In the genomic region with DNA sequence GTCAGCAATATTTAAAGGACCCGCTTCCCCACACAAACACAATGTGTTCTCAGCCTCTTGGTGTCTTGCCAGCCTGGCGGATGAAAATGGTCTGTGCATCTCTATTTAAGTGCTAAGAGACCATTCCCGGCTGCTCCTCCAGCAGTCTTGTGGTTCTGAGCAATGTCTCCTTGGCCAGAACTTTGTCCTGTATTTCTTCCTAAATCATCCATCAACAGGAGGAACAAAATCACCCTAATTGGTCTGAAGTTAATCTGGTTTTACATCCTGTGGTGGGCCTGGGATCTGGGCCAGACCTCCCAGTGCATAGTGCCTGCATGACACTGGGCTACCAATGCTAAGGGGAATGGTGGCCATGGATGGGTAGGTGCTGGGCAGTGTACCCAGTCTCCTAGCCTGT, we compare ENCODE assay signal across 17 mouse cellular contexts.
DNase-seq lines count a peak whose midpoint lies in the region; ATAC-seq and TF ChIP-seq lines count a peak whose summit lies in the region.
"Had no signal": no experiment of that assay in that cellular context is flagged by ENCODE, and none has a peak within 500 bp of the region (broad histone marks: within the 10 kb centered on the region; RNA-seq: fewer than 3 reads in every experiment).

No protein-coding gene starts in this region.

- ATAC-seq in hindbrain, embryonic 14.5 days (ENCODE audit: low FRiP score): 0 out of 2 replicates have a peak, but pooled peaks have one; percentile 24
- no peak for ATAC-seq in hindbrain, embryonic 11.5 days (ENCODE audit: low FRiP score)
- peak; percentile 86 for ATAC-seq in lung, embryonic 14.5 days (ENCODE audit: insufficient read depth)
- ATAC-seq: forebrain, embryonic 16.5 days had no signal

- H3K4me1 ChIP-seq in hindbrain, embryonic 14.5 days (replicated peaks; ENCODE audit: control insufficient read depth, insufficient read depth, low read length): 0 out of 2 replicates have a peak, but pooled peaks cover 3% of the 10 kb centered on the region
- H3K4me1 ChIP-seq in hindbrain, embryonic 11.5 days (replicated peaks; ENCODE audit: control insufficient read depth, insufficient read depth, low read length): no peaks in the 10 kb centered on the region
- no peaks in the 10 kb centered on the region for H3K4me1 ChIP-seq in lung, embryonic 14.5 days (ENCODE audit: insufficient read depth)
- H3K4me1 ChIP-seq: liver, embryonic 15.5 days had no signal

- no peak overlapping the region for H3K27ac ChIP-seq in hindbrain, embryonic 14.5 days
- no peak overlapping the region for H3K27ac ChIP-seq in hindbrain, embryonic 11.5 days (ENCODE audit: low read depth, low read length)
- H3K27ac ChIP-seq in lung, embryonic 14.5 days (ENCODE audit: low read depth): no peak overlapping the region
- H3K27ac ChIP-seq: gastrocnemius, adult 2 months; heart, embryonic 13.5 days; liver, embryonic 15.5 days; neural tube, embryonic 15.5 days had no signal

- no peak overlapping the region for H3K4me3 ChIP-seq in hindbrain, embryonic 14.5 days (replicated peaks; ENCODE audit: low read length)
- H3K4me3 ChIP-seq in hindbrain, embryonic 11.5 days (ENCODE audit: low read depth, low read length): no peak overlapping the region
- no peak overlapping the region for H3K4me3 ChIP-seq in lung, embryonic 14.5 days (ENCODE audit: low read depth, low read length)
- H3K4me3 ChIP-seq: gastrocnemius, adult 2 months; heart, embryonic 13.5 days; liver, embryonic 15.5 days; neural tube, embryonic 15.5 days had no signal

- peak; percentile 34; the same call in 1 of the 2 replicates for TF ChIP-seq CTCF in lung, embryonic 14.5 days (IDR thresholded peaks at IDR 0.05; ENCODE audit: low read depth)

- H3K27me3 ChIP-seq in hindbrain, embryonic 14.5 days (ENCODE audit: control insufficient read depth, insufficient read depth, low read length): no peaks in the 10 kb centered on the region
- no peaks in the 10 kb centered on the region for H3K27me3 ChIP-seq in hindbrain, embryonic 11.5 days (ENCODE audit: control insufficient read depth, insufficient read depth, low read length)
- no peaks in the 10 kb centered on the region for H3K27me3 ChIP-seq in lung, embryonic 14.5 days (ENCODE audit: insufficient read depth, low read length)
- H3K27me3 ChIP-seq: heart, embryonic 13.5 days; liver, embryonic 15.5 days had no signal

- WGBS in hindbrain, embryonic 14.5 days: 49% methylated on average over 3 of the region's 3 CpGs
- 79% methylated on average over 3 of the region's 3 CpGs for WGBS in hindbrain, embryonic 11.5 days
- 36% methylated on average over 3 of the region's 3 CpGs for WGBS in lung, embryonic 14.5 days

- peak; percentile 52 for DNase-seq in hindbrain, embryonic 14.5 days (ENCODE audit: low spot score)
- DNase-seq in hindbrain, embryonic 11.5 days (ENCODE audit: low spot score): no peak
- DNase-seq in lung, embryonic 14.5 days: peak; percentile 89
- no peak for DNase-seq in lung, postnatal 36 days
- DNase-seq in right cerebral cortex, postnatal 4 days: peak; percentile 37
- no peak for DNase-seq in right cerebral cortex, postnatal 36 days (ENCODE audit: low spot score in 2 of 2)
- peak; percentile 56 for DNase-seq in retina, postnatal 1 day
- no peak for DNase-seq in urinary bladder, adult 18-20 months (ENCODE audit: low spot score in 2 of 2)
- DNase-seq: B cell, adult 2 months; gastrocnemius, adult 2 months; heart, postnatal 36 days; kidney, postnatal 36 days; thymus, postnatal 25 days had no signal

- no peaks in the 10 kb centered on the region for H3K36me3 ChIP-seq in hindbrain, embryonic 14.5 days (replicated peaks; ENCODE audit: control insufficient read depth, insufficient read depth)
- no peaks in the 10 kb centered on the region for H3K36me3 ChIP-seq in hindbrain, embryonic 11.5 days (ENCODE audit: control insufficient read depth, insufficient read depth, low read length)
- no peaks in the 10 kb centered on the region for H3K36me3 ChIP-seq in lung, embryonic 14.5 days (ENCODE audit: insufficient read depth)
- H3K36me3 ChIP-seq: heart, embryonic 13.5 days; liver, embryonic 15.5 days; neural tube, embryonic 15.5 days had no signal

- no peaks in the 10 kb centered on the region for H3K9me3 ChIP-seq in hindbrain, embryonic 14.5 days (ENCODE audit: control insufficient read depth, low read length)
- H3K9me3 ChIP-seq in hindbrain, embryonic 11.5 days (ENCODE audit: control insufficient read depth, low read length): no peaks in the 10 kb centered on the region
- no peaks in the 10 kb centered on the region for H3K9me3 ChIP-seq in lung, embryonic 14.5 days (ENCODE audit: low read depth, low read length)
- H3K9me3 ChIP-seq: heart, embryonic 13.5 days; liver, embryonic 15.5 days; neural tube, embryonic 15.5 days had no signal

- H3K4me2 ChIP-seq in hindbrain, embryonic 14.5 days (replicated peaks): no peak overlapping the region
- no peak overlapping the region for H3K4me2 ChIP-seq in hindbrain, embryonic 11.5 days (replicated peaks; ENCODE audit: low read depth, low read length)
- no peak overlapping the region for H3K4me2 ChIP-seq in lung, embryonic 14.5 days
- H3K4me2 ChIP-seq: heart, embryonic 13.5 days; liver, embryonic 15.5 days; neural tube, embryonic 15.5 days had no signal

- H3K9ac ChIP-seq in hindbrain, embryonic 14.5 days: no peak overlapping the region
- no peak overlapping the region for H3K9ac ChIP-seq in hindbrain, embryonic 11.5 days (ENCODE audit: low read depth, low read length)
- H3K9ac ChIP-seq in lung, embryonic 14.5 days: no peak overlapping the region
- H3K9ac ChIP-seq: heart, embryonic 13.5 days; liver, embryonic 15.5 days; neural tube, embryonic 15.5 days had no signal

Comparison
In these comparisons a context has a peak if more than half of its experiments do, and no peak if none do; other contexts are left out.
1. DNase-seq: peak in hindbrain, embryonic 14.5 days (single experiment), lung, embryonic 14.5 days (single experiment), right cerebral cortex, postnatal 4 days (single experiment) and retina, postnatal 1 day (single experiment); none in hindbrain, embryonic 11.5 days (single experiment), lung, postnatal 36 days (single experiment), right cerebral cortex, postnatal 36 days (0 of 2) and urinary bladder, adult 18-20 months (0 of 2).